Mouse (Mus musculus): ENCODE results near the gene Nmt1. TPM values are rescaled to one million over a fixed set of nuclear protein-coding genes. Genes with fewer than 3 reads are reported as not detected.

The Nmt1 gene
- polyA plus RNA-seq, 1 experiment from 2014 or later: 64.7 TPM

GRCm38 (mm10) chr11:103105810-103106209 lies 77.8 kb downstream of the Nmt1 start:
- Histone ChIP-seq H3K36me3 (ENCODE audit: control insufficient read depth, insufficient read depth, low read length) (no peaks in the 10 kb centered on the region), H3K9me3 (ENCODE audit: control insufficient read depth, low read length) (no peaks in the 10 kb centered on the region), H3K4me2 (ENCODE audit: low read depth, low read length) (no peak overlapping the region), H3K27ac (ENCODE audit: low read length) (no peak overlapping the region), H3K27me3 (ENCODE audit: control insufficient read depth, insufficient read depth, low read depth, low read length) (peaks cover 6% of the 10 kb centered on the region), H3K9ac (ENCODE audit: low read length) (no peak overlapping the region), H3K4me1 (replicated peaks; ENCODE audit: control insufficient read depth, insufficient read depth, low read length) (peaks cover 13% of the 10 kb centered on the region), H3K4me3 (ENCODE audit: low read length) (no peak overlapping the region)
- ATAC-seq (ENCODE audit: low read depth): no peak
- 75% methylated on average over 6 of the region's 6 CpGs for WGBS

GRCm38 (mm10) chr11:103106386-103106785 lies 78.4 kb downstream of the Nmt1 start:
- H3K9ac ChIP-seq (ENCODE audit: low read length): no peak overlapping the region
- H3K4me1 ChIP-seq (replicated peaks; ENCODE audit: control insufficient read depth, insufficient read depth, low read length): peaks cover 13% of the 10 kb centered on the region
- no peak overlapping the region for H3K4me2 ChIP-seq (ENCODE audit: low read depth, low read length)
- ATAC-seq (ENCODE audit: low read depth): no peak
- no peaks in the 10 kb centered on the region for H3K9me3 ChIP-seq (ENCODE audit: control insufficient read depth, low read length)
- H3K4me3 ChIP-seq (ENCODE audit: low read length): no peak overlapping the region
- H3K27ac ChIP-seq (ENCODE audit: low read length): no peak overlapping the region
- H3K27me3 ChIP-seq (ENCODE audit: control insufficient read depth, insufficient read depth, low read depth, low read length): no peaks in the 10 kb centered on the region; the same call in 1 of the 2 replicates
- 59% methylated on average over 4 of the region's 4 CpGs for WGBS
- no peaks in the 10 kb centered on the region for H3K36me3 ChIP-seq (ENCODE audit: control insufficient read depth, insufficient read depth, low read length)

DNA sequence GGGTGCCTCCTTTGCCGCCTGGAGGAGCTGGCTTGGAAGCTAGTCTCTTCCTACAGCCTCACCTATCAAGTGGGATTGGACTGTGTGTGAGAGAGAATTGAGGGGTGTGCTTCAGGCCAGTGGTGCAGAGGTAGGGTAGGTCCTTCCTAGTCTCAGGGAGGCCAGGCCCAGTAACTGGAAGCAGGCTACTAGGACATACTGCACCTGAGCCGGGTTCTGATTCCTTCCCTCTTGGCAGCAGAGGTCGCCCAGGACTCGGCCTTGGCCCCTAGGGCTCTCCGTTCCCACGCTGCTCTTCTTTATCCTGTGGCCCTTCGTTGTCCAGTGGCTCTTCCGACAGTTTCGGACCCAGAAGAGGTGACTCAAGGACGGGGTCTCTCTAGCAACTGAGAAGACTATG lies 83.3 kb downstream of the Nmt1 start:
- Histone ChIP-seq H3K4me3 (ENCODE audit: low read length) (peak overlapping the region; percentile 50), H3K36me3 (ENCODE audit: control insufficient read depth, insufficient read depth, low read length) (no peaks in the 10 kb centered on the region), H3K9me3 (ENCODE audit: control insufficient read depth, low read length) (no peaks in the 10 kb centered on the region), H3K4me2 (ENCODE audit: low read depth, low read length) (peak overlapping the region; percentile 64), H3K9ac (ENCODE audit: low read length) (peak overlapping the region; percentile 64), H3K4me1 (replicated peaks; ENCODE audit: control insufficient read depth, insufficient read depth, low read length) (peaks cover 24% of the 10 kb centered on the region), H3K27me3 (ENCODE audit: control insufficient read depth, insufficient read depth, low read depth, low read length) (no peaks in the 10 kb centered on the region), H3K27ac (ENCODE audit: low read length) (no peak overlapping the region; the same call in 1 of the 2 replicates)
- 20% methylated on average over 10 of the region's 10 CpGs for WGBS
- ATAC-seq (ENCODE audit: low read depth): no peak

DNA sequence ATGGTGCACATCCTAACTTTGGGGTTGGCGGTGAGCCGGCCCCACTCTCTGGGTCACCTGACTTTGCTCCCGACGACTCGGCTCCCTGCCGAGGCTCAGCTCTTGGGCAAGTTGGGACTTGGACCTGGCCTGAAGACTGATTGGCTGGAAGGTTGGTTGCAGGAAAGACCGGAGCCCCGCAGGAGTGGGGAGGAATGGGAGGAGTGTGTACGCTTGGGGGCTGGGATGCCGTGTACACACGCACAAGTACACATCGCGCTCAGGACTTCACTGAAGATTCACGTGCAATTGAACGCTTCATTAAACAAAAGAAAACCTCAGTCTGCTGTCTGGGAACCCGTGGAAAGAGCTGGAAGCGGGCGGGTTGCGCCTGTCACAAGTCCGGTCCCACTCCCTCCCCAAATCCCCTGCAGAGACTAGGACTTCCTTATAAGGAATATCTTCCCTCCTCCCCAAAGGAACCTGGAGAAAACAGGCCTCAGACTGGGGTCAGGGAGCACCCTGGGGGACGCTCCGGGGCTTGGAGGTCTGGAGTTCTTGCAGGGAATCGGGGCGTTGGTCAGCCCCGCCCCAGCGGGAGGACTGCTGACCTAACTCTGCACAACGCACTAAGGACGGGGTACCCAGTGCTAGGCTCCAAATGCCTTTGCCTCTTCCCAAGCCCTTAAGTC lies 84.0 kb downstream of the Nmt1 start:
- no peaks in the 10 kb centered on the region for H3K9me3 ChIP-seq (ENCODE audit: control insufficient read depth, low read length)
- peak overlapping the region; percentile 64 for H3K4me2 ChIP-seq (ENCODE audit: low read depth, low read length)
- 2% methylated on average over 28 of the region's 28 CpGs for WGBS
- peak overlapping the region; percentile 64 for H3K9ac ChIP-seq (ENCODE audit: low read length)
- H3K36me3 ChIP-seq (ENCODE audit: control insufficient read depth, insufficient read depth, low read length): no peaks in the 10 kb centered on the region
- peak overlapping the region; percentile 32 for H3K27ac ChIP-seq (ENCODE audit: low read length)
- no peaks in the 10 kb centered on the region for H3K27me3 ChIP-seq (ENCODE audit: control insufficient read depth, insufficient read depth, low read depth, low read length)
- 0 out of 2 replicates have a peak, but pooled peaks have one; percentile 7 for ATAC-seq (ENCODE audit: low read depth)
- peak overlapping the region; percentile 50 for H3K4me3 ChIP-seq (ENCODE audit: low read length)
- H3K4me1 ChIP-seq (replicated peaks; ENCODE audit: control insufficient read depth, insufficient read depth, low read length): peaks cover 24% of the 10 kb centered on the region

DNA sequence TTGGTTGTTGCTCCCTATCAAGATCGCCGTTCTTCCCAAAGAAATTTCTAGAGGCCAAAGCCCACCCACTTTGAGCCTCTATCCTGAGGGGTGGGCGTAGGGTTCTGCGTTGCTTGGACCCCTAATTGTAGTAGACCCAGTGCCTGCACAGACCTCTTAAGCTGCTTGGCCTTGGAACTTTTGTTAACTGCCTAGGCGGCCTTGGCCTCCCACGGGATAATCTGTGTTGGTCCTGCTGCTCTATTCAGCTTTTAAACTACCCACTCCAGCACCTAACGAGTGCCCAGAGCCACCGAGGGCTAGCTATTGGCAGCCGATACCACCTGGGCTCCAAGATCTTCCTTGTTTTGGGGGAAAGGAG lies 84.5 kb downstream of the Nmt1 start:
- Histone ChIP-seq H3K27ac (ENCODE audit: low read length) (peak overlapping the region; percentile 32), H3K27me3 (ENCODE audit: control insufficient read depth, insufficient read depth, low read depth, low read length) (no peaks in the 10 kb centered on the region), H3K36me3 (ENCODE audit: control insufficient read depth, insufficient read depth, low read length) (no peaks in the 10 kb centered on the region), H3K4me2 (ENCODE audit: low read depth, low read length) (peak overlapping the region; percentile 64), H3K9ac (ENCODE audit: low read length) (peak overlapping the region; percentile 64), H3K4me3 (ENCODE audit: low read length) (peak overlapping the region; percentile 50), H3K4me1 (replicated peaks; ENCODE audit: control insufficient read depth, insufficient read depth, low read length) (peaks cover 24% of the 10 kb centered on the region), H3K9me3 (ENCODE audit: control insufficient read depth, low read length) (no peaks in the 10 kb centered on the region)
- 26% methylated on average over 9 of the region's 9 CpGs for WGBS
- no peak for ATAC-seq (ENCODE audit: low read depth)

- no peaks in the 10 kb centered on the region for H3K9me3 ChIP-seq (ENCODE audit: control insufficient read depth, low read length)
- ATAC-seq (ENCODE audit: low read depth): no peak
- WGBS: 51% methylated on average over 12 of the region's 12 CpGs
- H3K9ac ChIP-seq (ENCODE audit: low read length): no peak overlapping the region
- peak overlapping the region; percentile 32; the same call in 1 of the 2 replicates for H3K27ac ChIP-seq (ENCODE audit: low read length)
- no peaks in the 10 kb centered on the region for H3K27me3 ChIP-seq (ENCODE audit: control insufficient read depth, insufficient read depth, low read depth, low read length)
- no peaks in the 10 kb centered on the region for H3K36me3 ChIP-seq (ENCODE audit: control insufficient read depth, insufficient read depth, low read length)
- peaks cover 24% of the 10 kb centered on the region for H3K4me1 ChIP-seq (replicated peaks; ENCODE audit: control insufficient read depth, insufficient read depth, low read length)
- H3K4me2 ChIP-seq (ENCODE audit: low read depth, low read length): no peak overlapping the region
- no peak overlapping the region for H3K4me3 ChIP-seq (ENCODE audit: low read length)
Measured at GRCm38 (mm10) chr11:103113005-103113404, 85.0 kb downstream of the Nmt1 start.

GRCm38 (mm10) chr11:103113771-103114170 lies 85.8 kb downstream of the Nmt1 start:
- no peak overlapping the region for H3K4me2 ChIP-seq (ENCODE audit: low read depth, low read length)
- H3K27me3 ChIP-seq (ENCODE audit: control insufficient read depth, insufficient read depth, low read depth, low read length): no peaks in the 10 kb centered on the region
- ATAC-seq (ENCODE audit: low read depth): no peak
- no peak overlapping the region for H3K9ac ChIP-seq (ENCODE audit: low read length)
- H3K36me3 ChIP-seq (ENCODE audit: control insufficient read depth, insufficient read depth, low read length): no peaks in the 10 kb centered on the region
- no peak overlapping the region for H3K27ac ChIP-seq (ENCODE audit: low read length)
- no peak overlapping the region for H3K4me3 ChIP-seq (ENCODE audit: low read length)
- 81% methylated on average over 4 of the region's 4 CpGs for WGBS
- H3K4me1 ChIP-seq (replicated peaks; ENCODE audit: control insufficient read depth, insufficient read depth, low read length): peaks cover 29% of the 10 kb centered on the region
- no peaks in the 10 kb centered on the region for H3K9me3 ChIP-seq (ENCODE audit: control insufficient read depth, low read length)

- ATAC-seq (ENCODE audit: low read depth): no peak
Measured at GRCm38 (mm10) chr11:103114270-103114943, 86.4 kb downstream of the Nmt1 start.

GRCm38 (mm10) chr11:103115163-103116007 lies 87.4 kb downstream of the Nmt1 start:
- peak; percentile 78 for ATAC-seq (ENCODE audit: low read depth)
- under 1% methylated on average over 34 of the region's 34 CpGs for WGBS
- peak overlapping the region; percentile 93 for H3K9ac ChIP-seq (ENCODE audit: low read length)
- H3K36me3 ChIP-seq (ENCODE audit: control insufficient read depth, insufficient read depth, low read length): no peaks in the 10 kb centered on the region
- no peaks in the 10 kb centered on the region for H3K27me3 ChIP-seq (ENCODE audit: control insufficient read depth, insufficient read depth, low read depth, low read length)
- peak overlapping the region; percentile 94 for H3K27ac ChIP-seq (ENCODE audit: low read length)
- peak overlapping the region; percentile 79 for H3K4me2 ChIP-seq (ENCODE audit: low read depth, low read length)
- H3K4me1 ChIP-seq (replicated peaks; ENCODE audit: control insufficient read depth, insufficient read depth, low read length): peaks cover 29% of the 10 kb centered on the region
- H3K4me3 ChIP-seq (ENCODE audit: low read length): peak overlapping the region; percentile 79
- no peaks in the 10 kb centered on the region for H3K9me3 ChIP-seq (ENCODE audit: control insufficient read depth, low read length)

More at GRCm38 (mm10) chr11:103114270-103114943, 86.4 kb downstream of the Nmt1 start:
- Histone ChIP-seq H3K27me3 (ENCODE audit: control insufficient read depth, insufficient read depth, low read depth, low read length) (no peaks in the 10 kb centered on the region), H3K9me3 (ENCODE audit: control insufficient read depth, low read length) (no peaks in the 10 kb centered on the region), H3K4me1 (replicated peaks; ENCODE audit: control insufficient read depth, insufficient read depth, low read length) (peaks cover 29% of the 10 kb centered on the region), H3K36me3 (ENCODE audit: control insufficient read depth, insufficient read depth, low read length) (no peaks in the 10 kb centered on the region), H3K4me2 (ENCODE audit: low read depth, low read length) (peak overlapping the region; percentile 79), H3K4me3 (ENCODE audit: low read length) (peak overlapping the region; percentile 79), H3K27ac (ENCODE audit: low read length) (peak overlapping the region; percentile 94), H3K9ac (ENCODE audit: low read length) (peak overlapping the region; percentile 93)
- WGBS: 80% methylated on average over 11 of the region's 11 CpGs
